Mouse (Mus musculus) hindbrain, embryonic 14.5 days (tissue): ENCODE results near the gene Arhgap27. TPM values are rescaled to one million over a fixed set of nuclear protein-coding genes. Genes with fewer than 3 reads are reported as not detected.
"Not testable (repeated sequence)": the region's sequence is repeated elsewhere in the genome, so short reads cannot be mapped to it uniquely, and the experiment has no call there.

Experiments
- ATAC-seq: fragments of 200-750 bp; cut with Nextera tagmentation; 2 replicates; pipeline ENCODE4 v1.8.0; 2017; ENCODE audit warnings: moderate number of reproducible peaks, mild to moderate bottlenecking, moderate TSS enrichment, moderate library complexity; ENCODE audit not compliant: low FRiP score
- DNase-seq: peaks from one replicate; pipeline ENCODE4 v3.0.0-alpha.2; 2015; ENCODE audit warnings: low spot score
- H3K27ac ChIP-seq: fragments of 300-500 bp; sonication (generic); 2 replicates; pipeline ENCODE4 v1.5.1; 2014; ENCODE audit warnings: mild to moderate bottlenecking, moderate library complexity
- H3K27me3 ChIP-seq: fragments of 300-500 bp; sonication (generic); 2 replicates; pipeline ENCODE4 v1.6.1; 2014; ENCODE audit warnings: mild to moderate bottlenecking, low read length, mixed read lengths; ENCODE audit not compliant: control insufficient read depth, insufficient read depth
- H3K36me3 ChIP-seq: fragments of 300-500 bp; sonication (generic); replicated peaks from 2 replicates; pipeline ENCODE4 v1.6.1; 2014; ENCODE audit not compliant: control insufficient read depth, insufficient read depth
- H3K4me1 ChIP-seq: fragments of 300-500 bp; sonication (generic); replicated peaks from 2 replicates; pipeline ENCODE4 v1.6.1; 2014; ENCODE audit warnings: antibody characterized with exemption, low read length, mixed read lengths; ENCODE audit not compliant: control insufficient read depth, insufficient read depth
- H3K4me2 ChIP-seq: fragments of 300-500 bp; sonication (generic); replicated peaks from 2 replicates; pipeline ENCODE4 v1.6.1; 2014; ENCODE audit warnings: mild to moderate bottlenecking, moderate library complexity
- H3K4me3 ChIP-seq: fragments of 300-500 bp; sonication (generic); replicated peaks from 2 replicates; pipeline ENCODE4 v1.5.1; 2014; ENCODE audit warnings: mild to moderate bottlenecking, low read length
- H3K9ac ChIP-seq: fragments of 300-500 bp; sonication (generic); 2 replicates; pipeline ENCODE4 v1.6.1; 2014
- H3K9me3 ChIP-seq: fragments of 300-500 bp; sonication (generic); 2 replicates; pipeline ENCODE4 v1.6.1; 2016; ENCODE audit warnings: low read length; ENCODE audit not compliant: control insufficient read depth
- WGBS: fragments of 180-500 bp; shearing (Covaris S2); extraction: QIAGEN DNeasy Blood & Tissue Kit; methylation state at CpG from one replicate; pipeline ENCODE4 v1.1.7; 2014; 5-methylcytosine and 5-hydroxymethylcytosine counted together
- polyA plus RNA-seq: library from polyadenylated mRNA; unstranded; fragments of >200 nt; fragmentation: Nextera tagmentation; extraction: Ambion mirVana; gene quantifications from 2 replicates; pipeline ENCODE4 v1.2.1, GENCODE M21; 2014

The Arhgap27 gene
- polyA plus RNA-seq, 1 experiment from 2014 or later: 5.4 TPM

GRCm38 (mm10) chr11:103311960-103312611, 51.4 kb downstream of the Arhgap27 start:
- ATAC-seq: no peak
- WGBS: 5% methylated on average over 28 of the region's 30 CpGs
- Histone ChIP-seq H3K4me3 (peak overlapping the region; percentile 28), H3K27ac (no peak overlapping the region), H3K27me3 (no peaks in the 10 kb centered on the region), H3K4me2 (peak overlapping the region; percentile 60), H3K36me3 (no peaks in the 10 kb centered on the region), H3K9ac (peak overlapping the region; percentile 48), H3K9me3 (no peaks in the 10 kb centered on the region), H3K4me1 (peaks cover 7% of the 10 kb centered on the region; the same call in 1 of the 2 replicates)
- DNase-seq: no peak

- ATAC-seq (no peak), DNase-seq (no peak)
- Histone ChIP-seq H3K9me3 (no peaks in the 10 kb centered on the region), H3K27me3 (no peaks in the 10 kb centered on the region), H3K4me3 (no peak overlapping the region), H3K27ac (no peak overlapping the region), H3K9ac (no peak overlapping the region), H3K4me2 (no peak overlapping the region), H3K36me3 (no peaks in the 10 kb centered on the region), H3K4me1 (peaks cover 7% of the 10 kb centered on the region; the same call in 1 of the 2 replicates)
- WGBS: 77% methylated on average over 10 of the region's 10 CpGs
Observed at GRCm38 (mm10) chr11:103309956-103310574, 53.4 kb downstream of the Arhgap27 start.

- Histone ChIP-seq H3K27me3 (no peaks in the 10 kb centered on the region), H3K36me3 (no peaks in the 10 kb centered on the region), H3K4me3 (no peak overlapping the region), H3K4me1 (peaks cover 7% of the 10 kb centered on the region; the same call in 1 of the 2 replicates), H3K9me3 (no peaks in the 10 kb centered on the region), H3K9ac (no peak overlapping the region), H3K4me2 (no peak overlapping the region), H3K27ac (no peak overlapping the region)
- WGBS: 76% methylated on average over 8 of the region's 8 CpGs
- DNase-seq: no peak
- no peak for ATAC-seq
Observed at GRCm38 (mm10) chr11:103307910-103308309, 55.6 kb downstream of the Arhgap27 start.

- no peaks in the 10 kb centered on the region for H3K4me1 ChIP-seq
- no peak overlapping the region for H3K4me2 ChIP-seq
- no peak overlapping the region for H3K4me3 ChIP-seq
- ATAC-seq (no peak), DNase-seq (no peak)
- no peaks in the 10 kb centered on the region for H3K36me3 ChIP-seq
- H3K9ac ChIP-seq: no peak overlapping the region
- no peak overlapping the region for H3K27ac ChIP-seq
- no peaks in the 10 kb centered on the region for H3K27me3 ChIP-seq
- WGBS: 91% methylated on average over 9 of the region's 9 CpGs
- no peaks in the 10 kb centered on the region for H3K9me3 ChIP-seq
Observed at GRCm38 (mm10) chr11:103304525-103304924, 59.0 kb downstream of the Arhgap27 start.

- Histone ChIP-seq H3K4me1 (0 out of 2 replicates have a peak, but pooled peaks cover 8% of the 10 kb centered on the region), H3K4me2 (no peak overlapping the region), H3K27me3 (no peaks in the 10 kb centered on the region), H3K9me3 (no peaks in the 10 kb centered on the region), H3K9ac (no peak overlapping the region), H3K36me3 (no peaks in the 10 kb centered on the region), H3K27ac (no peak overlapping the region), H3K4me3 (no peak overlapping the region)
- DNase-seq (no peak), ATAC-seq (no peak)
- 93% methylated on average over 7 of the region's 7 CpGs for WGBS
Observed at GRCm38 (mm10) chr11:103294772-103295171, 68.7 kb downstream of the Arhgap27 start.

GRCm38 (mm10) chr11:103294066-103294465, 69.4 kb downstream of the Arhgap27 start:
- Histone ChIP-seq H3K36me3 (no peaks in the 10 kb centered on the region), H3K9me3 (no peaks in the 10 kb centered on the region), H3K27ac (no peak overlapping the region), H3K4me2 (no peak overlapping the region), H3K27me3 (no peaks in the 10 kb centered on the region), H3K4me3 (no peak overlapping the region), H3K4me1 (0 out of 2 replicates have a peak, but pooled peaks cover 8% of the 10 kb centered on the region), H3K9ac (no peak overlapping the region)
- DNase-seq (no peak), ATAC-seq (no peak)
- WGBS: 96% methylated on average over 6 of the region's 6 CpGs

GRCm38 (mm10) chr11:103292890-103293287, 70.6 kb downstream of the Arhgap27 start:
- Histone ChIP-seq H3K27ac (no peak overlapping the region), H3K9me3 (no peaks in the 10 kb centered on the region), H3K4me1 (0 out of 2 replicates have a peak, but pooled peaks cover 8% of the 10 kb centered on the region), H3K4me2 (no peak overlapping the region), H3K36me3 (no peaks in the 10 kb centered on the region), H3K9ac (no peak overlapping the region), H3K4me3 (no peak overlapping the region), H3K27me3 (no peaks in the 10 kb centered on the region)
- DNase-seq: no peak
- ATAC-seq: no peak
- WGBS: 83% methylated on average over 5 of the region's 5 CpGs

- DNase-seq: no peak
Observed at GRCm38 (mm10) chr11:103292152-103292889, 71.2 kb downstream of the Arhgap27 start.

GRCm38 (mm10) chr11:103290841-103291240, 72.7 kb downstream of the Arhgap27 start:
- not testable (repeated sequence) for H3K27ac ChIP-seq, H3K4me3 ChIP-seq, ATAC-seq, H3K27me3 ChIP-seq, DNase-seq, H3K9ac ChIP-seq, H3K4me1 ChIP-seq, H3K4me2 ChIP-seq, H3K36me3 ChIP-seq, H3K9me3 ChIP-seq
- 93% methylated on average over 7 of the region's 7 CpGs for WGBS

More at GRCm38 (mm10) chr11:103292152-103292889, 71.2 kb downstream of the Arhgap27 start:
- H3K4me2 ChIP-seq: no peak overlapping the region
- no peak overlapping the region for H3K9ac ChIP-seq
- ATAC-seq: no peak
- H3K4me1 ChIP-seq: 0 out of 2 replicates have a peak, but pooled peaks cover 8% of the 10 kb centered on the region
- no peaks in the 10 kb centered on the region for H3K9me3 ChIP-seq
- H3K4me3 ChIP-seq: no peak overlapping the region
- H3K27ac ChIP-seq: no peak overlapping the region
- 32% methylated on average over 14 of the region's 14 CpGs for WGBS
- H3K36me3 ChIP-seq: no peaks in the 10 kb centered on the region
- no peaks in the 10 kb centered on the region for H3K27me3 ChIP-seq
